8 mouse cellular contexts compared by ENCODE assay signal in the genomic region with DNA sequence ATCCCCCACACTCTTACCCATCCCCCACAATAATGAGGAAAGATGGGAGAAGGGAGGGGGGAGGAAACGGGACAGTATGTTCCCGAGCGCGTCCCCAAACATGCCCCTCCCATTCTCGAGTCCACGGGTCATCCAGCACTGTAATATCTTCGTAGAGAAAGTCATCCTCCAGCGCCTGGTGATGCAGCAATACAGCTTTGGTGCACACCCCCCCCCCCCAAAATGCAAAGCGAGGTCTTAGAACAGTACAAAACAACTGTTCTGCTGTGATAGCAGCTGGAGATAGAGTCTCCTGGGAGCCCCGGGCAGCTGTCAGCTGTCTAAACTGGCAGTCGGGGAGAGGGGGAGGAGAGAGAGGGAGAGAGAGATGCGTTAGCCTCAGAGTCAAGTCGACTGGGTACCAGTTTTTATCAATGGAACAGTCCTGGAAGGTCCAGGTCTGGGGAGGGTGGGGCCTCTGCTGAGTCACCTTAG. TPM values are rescaled to one million over a fixed set of nuclear protein-coding genes. Genes with fewer than 3 reads are reported as not detected.
DNase-seq lines count a peak whose midpoint lies in the region; ATAC-seq and TF ChIP-seq lines count a peak whose summit lies in the region.

No protein-coding gene starts in this region.

- H3K27ac ChIP-seq in lung, embryonic 14.5 days (ENCODE audit: low read depth): no peak overlapping the region
- no peak overlapping the region for H3K27ac ChIP-seq in embryonic facial prominence, embryonic 10.5 days (replicated peaks)
- H3K27ac ChIP-seq in intestine, embryonic 15.5 days: no peak overlapping the region
- no peak overlapping the region for H3K27ac ChIP-seq in midbrain, embryonic 16.5 days (ENCODE audit: low read length)

- no peak overlapping the region for H3K4me3 ChIP-seq in lung, embryonic 14.5 days (ENCODE audit: low read depth, low read length)
- 0 out of 2 replicates have a peak overlapping the region, but pooled peaks have one; percentile 2 for H3K4me3 ChIP-seq in embryonic facial prominence, embryonic 10.5 days
- no peak overlapping the region for H3K4me3 ChIP-seq in intestine, embryonic 15.5 days (replicated peaks)
- no peak overlapping the region for H3K4me3 ChIP-seq in midbrain, embryonic 16.5 days (ENCODE audit: low read depth, low read length)

- peak; percentile 43 for DNase-seq in lung, embryonic 14.5 days
- no peak for DNase-seq in lung, postnatal 25 days (ENCODE audit: low spot score)
- peak; percentile 49 for DNase-seq in embryonic facial prominence, embryonic 10.5 days (ENCODE audit: low spot score)
- DNase-seq in ovary, postnatal 14 days (ENCODE audit: low spot score): no peak
- DNase-seq in left cerebral cortex, postnatal 25 days (ENCODE audit: low spot score in 2 of 2): no peak
- no peak for DNase-seq in T-cell, adult 2 months (ENCODE audit: low spot score)

- no peaks in the 10 kb centered on the region for H3K36me3 ChIP-seq in lung, embryonic 14.5 days (ENCODE audit: insufficient read depth)
- no peaks in the 10 kb centered on the region for H3K36me3 ChIP-seq in embryonic facial prominence, embryonic 10.5 days (replicated peaks)
- no peaks in the 10 kb centered on the region for H3K36me3 ChIP-seq in intestine, embryonic 15.5 days
- H3K36me3 ChIP-seq in midbrain, embryonic 16.5 days (ENCODE audit: control insufficient read depth, insufficient read depth, low read length): no peaks in the 10 kb centered on the region

- ATAC-seq in lung, embryonic 14.5 days (ENCODE audit: insufficient read depth): peak; percentile 52; the same call in 1 of the 2 replicates
- ATAC-seq in intestine, embryonic 15.5 days: peak; percentile 36
- no peak for ATAC-seq in midbrain, embryonic 16.5 days

- intact Hi-C loops in left cerebral cortex, postnatal 25 days (cut with DNase I): no loop called here

- peak overlapping the region; percentile 35; the same call in 1 of the 2 replicates for H3K4me2 ChIP-seq in lung, embryonic 14.5 days
- H3K4me2 ChIP-seq in intestine, embryonic 15.5 days (replicated peaks): no peak overlapping the region
- 0 out of 2 replicates have a peak overlapping the region, but pooled peaks have one; percentile 6 for H3K4me2 ChIP-seq in midbrain, embryonic 16.5 days (ENCODE audit: low read length)

- no peak overlapping the region for H3K9ac ChIP-seq in lung, embryonic 14.5 days
- no peak overlapping the region for H3K9ac ChIP-seq in intestine, embryonic 15.5 days
- no peak overlapping the region for H3K9ac ChIP-seq in midbrain, embryonic 16.5 days (ENCODE audit: low read depth, low read length)

- H3K4me1 ChIP-seq in lung, embryonic 14.5 days (ENCODE audit: insufficient read depth): no peaks in the 10 kb centered on the region
- peaks cover 25% of the 10 kb centered on the region for H3K4me1 ChIP-seq in embryonic facial prominence, embryonic 10.5 days
- 0 out of 2 replicates have a peak, but pooled peaks cover 11% of the 10 kb centered on the region for H3K4me1 ChIP-seq in intestine, embryonic 15.5 days (replicated peaks)
- no peaks in the 10 kb centered on the region; the same call in 1 of the 2 replicates for H3K4me1 ChIP-seq in midbrain, embryonic 16.5 days (ENCODE audit: control insufficient read depth, insufficient read depth, low read length)

- H3K27me3 ChIP-seq in lung, embryonic 14.5 days (ENCODE audit: insufficient read depth, low read length): no peaks in the 10 kb centered on the region
- no peaks in the 10 kb centered on the region for H3K27me3 ChIP-seq in embryonic facial prominence, embryonic 10.5 days (replicated peaks; ENCODE audit: low read depth, poor library complexity, severe bottlenecking)
- no peaks in the 10 kb centered on the region for H3K27me3 ChIP-seq in intestine, embryonic 15.5 days (replicated peaks)
- H3K27me3 ChIP-seq in midbrain, embryonic 16.5 days (ENCODE audit: control insufficient read depth, insufficient read depth, low read depth, low read length): no peaks in the 10 kb centered on the region

- WGBS in lung, embryonic 14.5 days: 18% methylated on average over 13 of the region's 13 CpGs
- WGBS in embryonic facial prominence, embryonic 10.5 days: 38% methylated on average over 13 of the region's 13 CpGs
- 24% methylated on average over 13 of the region's 13 CpGs for WGBS in intestine, embryonic 15.5 days
- WGBS in midbrain, embryonic 16.5 days: 27% methylated on average over 13 of the region's 13 CpGs

- no peaks in the 10 kb centered on the region for H3K9me3 ChIP-seq in lung, embryonic 14.5 days (ENCODE audit: low read depth, low read length)
- H3K9me3 ChIP-seq in embryonic facial prominence, embryonic 10.5 days: no peaks in the 10 kb centered on the region
- H3K9me3 ChIP-seq in intestine, embryonic 15.5 days: no peaks in the 10 kb centered on the region
- no peaks in the 10 kb centered on the region for H3K9me3 ChIP-seq in midbrain, embryonic 16.5 days (replicated peaks; ENCODE audit: control insufficient read depth, low read length, poor library complexity, severe bottlenecking)

- no peak for TF ChIP-seq CTCF in lung, embryonic 14.5 days (IDR thresholded peaks at IDR 0.05; ENCODE audit: low read depth)

RNA-seq across cellular contexts. Expression of a gene that starts 11.0 kb away (rescaled TPM):
- 10.0 and 12.3 TPM in 2 replicates for polyA plus RNA-seq in lung, embryonic 14.5 days (2014; fragmentation: Nextera tagmentation; extraction: Ambion mirVana)
- polyA plus RNA-seq in embryonic facial prominence, embryonic 10.5 days (2016; fragmentation: Nextera tagmentation; extraction: Ambion mirVana): 0.68 and 4.9 TPM in 2 replicates
- 0.40 and 7.2 TPM in 2 replicates for polyA plus RNA-seq in intestine, embryonic 15.5 days (2015; fragmentation: Nextera tagmentation; extraction: Ambion mirVana)
- 7.7 and 9.2 TPM in 2 replicates for polyA plus RNA-seq in midbrain, embryonic 16.5 days (2015; fragmentation: Nextera tagmentation; extraction: Ambion mirVana)
- 10 to 100 TPM; 43.9 to 47.8 TPM for total RNA-seq in left cerebral cortex, postnatal 25 days (2021)

RNA-seq across cellular contexts. Expression of a gene that starts 16.5 kb away (rescaled TPM):
- 73.4 and 77.4 TPM in 2 replicates for polyA plus RNA-seq in lung, embryonic 14.5 days (2014; fragmentation: Nextera tagmentation; extraction: Ambion mirVana)
- polyA plus RNA-seq in embryonic facial prominence, embryonic 10.5 days (2016; fragmentation: Nextera tagmentation; extraction: Ambion mirVana): 1.7 and 1.8 TPM in 2 replicates
- 22.5 and 24.3 TPM in 2 replicates for polyA plus RNA-seq in intestine, embryonic 15.5 days (2015; fragmentation: Nextera tagmentation; extraction: Ambion mirVana)
- polyA plus RNA-seq in midbrain, embryonic 16.5 days (2015; fragmentation: Nextera tagmentation; extraction: Ambion mirVana): 0.37 and 0.60 TPM in 2 replicates
- 10 to 100 TPM; 12.1 to 12.7 TPM for total RNA-seq in left cerebral cortex, postnatal 25 days (2021)

RNA-seq across cellular contexts. Expression of a gene that starts 17.4 kb away (rescaled TPM):
- 41.6 and 43.3 TPM in 2 replicates for polyA plus RNA-seq in lung, embryonic 14.5 days (2014; fragmentation: Nextera tagmentation; extraction: Ambion mirVana)
- polyA plus RNA-seq in embryonic facial prominence, embryonic 10.5 days (2016; fragmentation: Nextera tagmentation; extraction: Ambion mirVana): 40.2 and 43.7 TPM in 2 replicates
- 35.1 and 38.6 TPM in 2 replicates for polyA plus RNA-seq in intestine, embryonic 15.5 days (2015; fragmentation: Nextera tagmentation; extraction: Ambion mirVana)
- polyA plus RNA-seq in midbrain, embryonic 16.5 days (2015; fragmentation: Nextera tagmentation; extraction: Ambion mirVana): 29.7 and 30.3 TPM in 2 replicates
- 10 to 100 TPM; 49.7 to 54.0 TPM for total RNA-seq in left cerebral cortex, postnatal 25 days (2021)

RNA-seq across cellular contexts. Expression of a gene that starts 40.4 kb away (rescaled TPM):
- polyA plus RNA-seq in lung, embryonic 14.5 days (2014; fragmentation: Nextera tagmentation; extraction: Ambion mirVana): 275 and 293 TPM in 2 replicates
- polyA plus RNA-seq in embryonic facial prominence, embryonic 10.5 days (2016; fragmentation: Nextera tagmentation; extraction: Ambion mirVana): 384 and 394 TPM in 2 replicates
- 268 and 270 TPM in 2 replicates for polyA plus RNA-seq in intestine, embryonic 15.5 days (2015; fragmentation: Nextera tagmentation; extraction: Ambion mirVana)
- polyA plus RNA-seq in midbrain, embryonic 16.5 days (2015; fragmentation: Nextera tagmentation; extraction: Ambion mirVana): 321 and 344 TPM in 2 replicates
- total RNA-seq in left cerebral cortex, postnatal 25 days (2021): 100 to 1,000 TPM; 254 to 264 TPM

Comparison
In these comparisons a context has a peak if more than half of its experiments do, and no peak if none do; other contexts are left out.
1. DNase-seq: peak in lung, embryonic 14.5 days (single experiment) and embryonic facial prominence, embryonic 10.5 days (single experiment); none in lung, postnatal 25 days (single experiment), ovary, postnatal 14 days (single experiment), left cerebral cortex, postnatal 25 days (0 of 2) and T-cell, adult 2 months (single experiment).